Mouse (Mus musculus) bone marrow macrophage, adult 2 months (primary cell): ENCODE results near the gene Zfp820.

Source experiments
- CTCF ChIP-seq: IDR thresholded peaks from 2 replicates; pipeline ENCODE4 v1.5.1; 2012; ENCODE audit warnings: low read depth, mild to moderate bottlenecking, low read length, moderate library complexity
- POLR2A ChIP-seq: IDR thresholded peaks from 2 replicates; pipeline ENCODE4 v1.6.1; 2012; ENCODE audit warnings: mild to moderate bottlenecking, low read depth, low read length, borderline replicate concordance

- no peak for TF ChIP-seq CTCF
- TF ChIP-seq POLR2A: no peak
Observed at GRCm38 (mm10) chr17:21871256-21871655, 25.7 kb upstream of the Zfp820 start.
